Mouse (Mus musculus) lung, postnatal 0 days (tissue): ENCODE results near the gene Zan.

Experiments
- CTCF ChIP-seq: IDR thresholded peaks from 2 replicates; pipeline ENCODE4 v1.5.1; 2016; ENCODE audit warnings: antibody characterized with exemption, mild to moderate bottlenecking
- EP300 ChIP-seq: IDR thresholded peaks from 2 replicates; pipeline ENCODE4 v1.6.1; 2016; ENCODE audit warnings: antibody characterized with exemption, mild to moderate bottlenecking, control low read depth

DNA sequence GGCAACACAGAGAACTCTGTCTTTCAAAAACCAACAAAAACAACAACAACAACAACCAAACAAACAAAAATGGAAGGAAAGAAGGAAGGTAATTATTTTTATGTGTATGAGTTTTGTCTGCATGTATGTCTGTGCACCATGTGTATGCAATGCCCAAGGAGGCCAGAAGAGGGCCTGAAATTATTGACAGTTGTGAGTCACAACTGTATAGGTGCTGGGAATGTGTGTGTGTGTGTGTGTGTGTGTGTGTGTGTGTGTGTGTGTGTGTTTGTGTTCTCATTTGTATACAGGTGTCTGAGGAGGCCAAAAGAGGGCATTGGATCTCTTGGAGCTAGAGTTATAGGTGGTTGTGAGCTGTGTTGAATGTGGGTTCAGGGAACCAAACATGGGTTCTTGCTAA, 133.0 kb downstream of the Zan start:
- TF ChIP-seq CTCF: peak; percentile 41
- TF ChIP-seq EP300: no peak
